Mouse (Mus musculus) forebrain, embryonic 14.5 days (tissue): ENCODE measurements around the gene Hao1. TPM values are rescaled to one million over a fixed set of nuclear protein-coding genes. Genes with fewer than 3 reads are reported as not detected.
A peak's percentile ranks its signal among the peaks of the same experiment; 100 is the strongest.

Source experiments
- ATAC-seq: fragments of 200-750 bp; cut with Nextera tagmentation; 2 replicates; pipeline ENCODE4 v1.8.0; 2017; ENCODE audit warnings: mild to moderate bottlenecking, moderate library complexity
- DNase-seq: peaks from one replicate; pipeline ENCODE4 v3.0.0-alpha.2; 2015; ENCODE audit warnings: low spot score
- H3K27ac ChIP-seq: fragments of 300-500 bp; sonication (generic); 2 replicates; pipeline ENCODE4 v1.5.1; 2014; ENCODE audit warnings: low read depth, mild to moderate bottlenecking, control low read depth, low read length, moderate library complexity
- H3K27me3 ChIP-seq: fragments of 300-500 bp; sonication (generic); replicated peaks from 2 replicates; pipeline ENCODE4 v1.6.1; 2014; ENCODE audit warnings: low read length, control low read depth, mixed read lengths; ENCODE audit not compliant: control insufficient read depth, insufficient read depth
- H3K36me3 ChIP-seq: fragments of 300-500 bp; sonication (generic); 2 replicates; pipeline ENCODE4 v1.6.1; 2014; ENCODE audit warnings: low read length, control low read depth; ENCODE audit not compliant: control insufficient read depth, insufficient read depth
- H3K4me1 ChIP-seq: fragments of 300-500 bp; sonication (generic); 2 replicates; pipeline ENCODE4 v1.6.1; 2014; ENCODE audit warnings: antibody characterized with exemption, low read length, control low read depth; ENCODE audit not compliant: control insufficient read depth, insufficient read depth
- H3K4me2 ChIP-seq: fragments of 300-500 bp; sonication (generic); 2 replicates; pipeline ENCODE4 v1.6.1; 2014; ENCODE audit warnings: mild to moderate bottlenecking, control low read depth, low read length
- H3K4me3 ChIP-seq: fragments of 300-500 bp; sonication (generic); 2 replicates; pipeline ENCODE4 v1.5.1; 2014; ENCODE audit warnings: low read depth, low read length, control low read depth
- H3K9ac ChIP-seq: fragments of 300-500 bp; sonication (generic); 2 replicates; pipeline ENCODE4 v1.6.1; 2014; ENCODE audit warnings: mild to moderate bottlenecking, low read length, control low read depth, moderate library complexity
- H3K9me3 ChIP-seq: fragments of 300-500 bp; sonication (generic); replicated peaks from 2 replicates; pipeline ENCODE4 v1.6.1; 2016; ENCODE audit warnings: low read length, control low read depth, mixed read lengths; ENCODE audit not compliant: control insufficient read depth
- WGBS: fragments of 180-500 bp; shearing (Covaris S2); extraction: QIAGEN DNeasy Blood & Tissue Kit; methylation state at CpG from one replicate; pipeline ENCODE4 v1.1.7; 2014; 5-methylcytosine and 5-hydroxymethylcytosine counted together
- polyA plus RNA-seq: library from polyadenylated mRNA; unstranded; fragments of >200 nt; fragmentation: Nextera tagmentation; extraction: Ambion mirVana; gene quantifications from 2 replicates; pipeline ENCODE4 v1.2.1, GENCODE M21; 2014

The Hao1 gene
- polyA plus RNA-seq, 1 experiment from 2014 or later = not detected

GRCm38 (mm10) chr2:134541019-134541418 is 13.1 kb downstream of the Hao1 start:
- 74% methylated on average over 5 of the region's 5 CpGs for WGBS
- Histone ChIP-seq H3K36me3 (no peaks in the 10 kb centered on the region), H3K4me1 (no peaks in the 10 kb centered on the region), H3K4me3 (no peak overlapping the region), H3K27ac (no peak overlapping the region), H3K4me2 (no peak overlapping the region), H3K27me3 (no peaks in the 10 kb centered on the region), H3K9ac (no peak overlapping the region), H3K9me3 (no peaks in the 10 kb centered on the region)
- DNase-seq = peak; percentile 42
- no peak for ATAC-seq

- H3K36me3 ChIP-seq = no peaks in the 10 kb centered on the region
- no peaks in the 10 kb centered on the region for H3K9me3 ChIP-seq
- H3K9ac ChIP-seq = no peak overlapping the region
- H3K4me2 ChIP-seq = no peak overlapping the region
- DNase-seq (no peak), ATAC-seq (no peak)
- no peak overlapping the region for H3K4me3 ChIP-seq
- no peaks in the 10 kb centered on the region for H3K4me1 ChIP-seq
- H3K27me3 ChIP-seq = no peaks in the 10 kb centered on the region
- 78% methylated on average over 4 of the region's 4 CpGs for WGBS
- H3K27ac ChIP-seq = no peak overlapping the region
Measured at GRCm38 (mm10) chr2:134538451-134538850, 15.7 kb downstream of the Hao1 start.

- Histone ChIP-seq H3K27ac (no peak overlapping the region), H3K4me2 (no peak overlapping the region), H3K4me1 (0 out of 2 replicates have a peak, but pooled peaks cover 3% of the 10 kb centered on the region), H3K9me3 (no peaks in the 10 kb centered on the region), H3K27me3 (no peaks in the 10 kb centered on the region), H3K36me3 (no peaks in the 10 kb centered on the region), H3K4me3 (no peak overlapping the region), H3K9ac (no peak overlapping the region)
- 68% methylated on average over 7 of the region's 7 CpGs for WGBS
- ATAC-seq (peak; percentile 67), DNase-seq (peak; percentile 30)
Measured at GRCm38 (mm10) chr2:134528122-134528810, 25.9 kb downstream of the Hao1 start.

GRCm38 (mm10) chr2:134527419-134528114 is 26.6 kb downstream of the Hao1 start:
- H3K4me2 ChIP-seq = no peak overlapping the region
- DNase-seq = no peak
- 75% methylated on average over 11 of the region's 11 CpGs for WGBS

GRCm38 (mm10) chr2:134518042-134518441 is 36.1 kb downstream of the Hao1 start:
- Histone ChIP-seq H3K4me3 (no peak overlapping the region), H3K9me3 (no peaks in the 10 kb centered on the region), H3K27ac (no peak overlapping the region), H3K4me1 (no peaks in the 10 kb centered on the region), H3K4me2 (no peak overlapping the region), H3K36me3 (no peaks in the 10 kb centered on the region), H3K9ac (no peak overlapping the region), H3K27me3 (no peaks in the 10 kb centered on the region)
- ATAC-seq (no peak), DNase-seq (no peak)

More at GRCm38 (mm10) chr2:134527419-134528114, 26.6 kb downstream of the Hao1 start:
- no peak overlapping the region for H3K9ac ChIP-seq
- ATAC-seq = 0 out of 2 replicates have a peak, but pooled peaks have one; percentile 10
- H3K4me3 ChIP-seq = no peak overlapping the region
- H3K4me1 ChIP-seq = 0 out of 2 replicates have a peak, but pooled peaks cover 3% of the 10 kb centered on the region
- H3K27ac ChIP-seq = no peak overlapping the region
- H3K36me3 ChIP-seq = no peaks in the 10 kb centered on the region
- no peaks in the 10 kb centered on the region for H3K27me3 ChIP-seq
- H3K9me3 ChIP-seq = no peaks in the 10 kb centered on the region

GRCm38 (mm10) chr2:134499777-134500176 is 54.4 kb downstream of the Hao1 start:
- no peak for ATAC-seq
- DNase-seq = no peak
- WGBS = 91% methylated on average over 3 of the region's 3 CpGs
- H3K36me3 ChIP-seq = no peaks in the 10 kb centered on the region
- no peaks in the 10 kb centered on the region for H3K27me3 ChIP-seq
- H3K4me3 ChIP-seq = no peak overlapping the region
- H3K4me2 ChIP-seq = no peak overlapping the region
- H3K27ac ChIP-seq = no peak overlapping the region
- 0 out of 2 replicates have a peak, but pooled peaks cover 3% of the 10 kb centered on the region for H3K4me1 ChIP-seq
- H3K9ac ChIP-seq = no peak overlapping the region
- no peaks in the 10 kb centered on the region for H3K9me3 ChIP-seq

GRCm38 (mm10) chr2:134498450-134498849 is 55.7 kb downstream of the Hao1 start:
- no peak overlapping the region for H3K9ac ChIP-seq
- no peaks in the 10 kb centered on the region for H3K36me3 ChIP-seq
- H3K9me3 ChIP-seq = no peaks in the 10 kb centered on the region
- 32% methylated on average over 7 of the region's 7 CpGs for WGBS
- ATAC-seq (no peak), DNase-seq (peak; percentile 27)
- no peak overlapping the region for H3K27ac ChIP-seq
- H3K4me3 ChIP-seq = no peak overlapping the region
- no peak overlapping the region for H3K4me2 ChIP-seq
- 0 out of 2 replicates have a peak, but pooled peaks cover 3% of the 10 kb centered on the region for H3K4me1 ChIP-seq
- H3K27me3 ChIP-seq = no peaks in the 10 kb centered on the region

GRCm38 (mm10) chr2:134488671-134489070 is 65.5 kb downstream of the Hao1 start:
- H3K36me3 ChIP-seq = no peaks in the 10 kb centered on the region
- no peak for DNase-seq
- no peak overlapping the region for H3K9ac ChIP-seq
- ATAC-seq = no peak
- peaks cover 8% of the 10 kb centered on the region for H3K4me1 ChIP-seq
- no peaks in the 10 kb centered on the region for H3K9me3 ChIP-seq
- no peak overlapping the region for H3K4me2 ChIP-seq
- H3K27ac ChIP-seq = no peak overlapping the region
- no peak overlapping the region for H3K4me3 ChIP-seq
- H3K27me3 ChIP-seq = no peaks in the 10 kb centered on the region
- 92% methylated on average over 6 of the region's 6 CpGs for WGBS
